8 mouse cellular contexts compared by ENCODE assay signal in genomic region chr1:71099945-71100515, GRCm38 (mm10). TPM values are rescaled to one million over a fixed set of nuclear protein-coding genes. Genes with fewer than 3 reads are reported as not detected.
A peak's percentile ranks its signal among the peaks of the same experiment; 100 is the strongest.
DNase-seq lines count a peak whose midpoint lies in the region; ATAC-seq lines count a peak whose summit lies in the region.

No protein-coding gene starts in this region.

- peak overlapping the region; percentile 22 for H3K4me2 ChIP-seq in limb, embryonic 12.5 days

- DNase-seq in limb, embryonic 10.5 days (ENCODE audit: low spot score), result no peak
- peak; percentile 16 for DNase-seq in c-Kit-negative CD71-positive TER-119-positive erythroid progenitor cells, embryonic 14.5 days (ENCODE audit: low read depth, low spot score)
- peak; percentile 71 for DNase-seq in induced T-regulatory cell, adult 2 months (ENCODE audit: low read depth)
- peak; percentile 17 to 64 for DNase-seq in spleen, postnatal 4 days (ENCODE audit: low spot score in 2 of 2)
- no peak for DNase-seq in gastrocnemius, postnatal 4 days (ENCODE audit: low spot score in 2 of 2)
- no peak for DNase-seq in cerebellum, postnatal 36 days
- DNase-seq in gastrocnemius, postnatal 14 days, result no peak

- H3K36me3 ChIP-seq in limb, embryonic 12.5 days, result peaks cover 3% of the 10 kb centered on the region; the same call in 1 of the 2 replicates
- peaks cover 14% of the 10 kb centered on the region for H3K36me3 ChIP-seq in limb, embryonic 10.5 days

- H3K9me3 ChIP-seq in limb, embryonic 12.5 days, result no peaks in the 10 kb centered on the region
- H3K9me3 ChIP-seq in limb, embryonic 10.5 days (replicated peaks), result no peaks in the 10 kb centered on the region

- H3K4me1 ChIP-seq in limb, embryonic 12.5 days (replicated peaks), result peaks cover 20% of the 10 kb centered on the region; the same call in 1 of the 2 replicates
- H3K4me1 ChIP-seq in limb, embryonic 10.5 days, result peaks cover 14% of the 10 kb centered on the region

- H3K27me3 ChIP-seq in limb, embryonic 12.5 days, result no peaks in the 10 kb centered on the region
- no peaks in the 10 kb centered on the region for H3K27me3 ChIP-seq in limb, embryonic 10.5 days (ENCODE audit: low read depth, poor library complexity, severe bottlenecking)

- H3K27ac ChIP-seq in limb, embryonic 12.5 days, result no peak overlapping the region
- no peak overlapping the region; the same call in 1 of the 2 replicates for H3K27ac ChIP-seq in limb, embryonic 10.5 days

- H3K9ac ChIP-seq in limb, embryonic 12.5 days (replicated peaks), result no peak overlapping the region

- intact Hi-C loops in gastrocnemius, postnatal 14 days (cut with DNase I; ENCODE audit: low total_unique reads), result no loop called here

- no peak for ATAC-seq in limb, embryonic 12.5 days (ENCODE audit: insufficient number of reproducible peaks, insufficient read depth, low FRiP score, low TSS enrichment, low read depth)

- no peak overlapping the region for H3K4me3 ChIP-seq in limb, embryonic 12.5 days (replicated peaks)
- no peak overlapping the region for H3K4me3 ChIP-seq in limb, embryonic 10.5 days

- WGBS in limb, embryonic 12.5 days, result 46% methylated on average over 3 of the region's 3 CpGs
- WGBS in limb, embryonic 10.5 days, result 54% methylated on average over 3 of the region's 3 CpGs

RNA-seq across cellular contexts. Expression of gene Bard1, which starts 2.9 kb away (rescaled TPM):
- 3.3 and 3.4 TPM in 2 replicates for polyA plus RNA-seq in limb, embryonic 12.5 days (2016; fragmentation: Nextera tagmentation; extraction: Ambion mirVana)
- 2.5 and 3.1 TPM in 2 replicates for polyA plus RNA-seq in limb, embryonic 10.5 days (2016; fragmentation: Nextera tagmentation; extraction: Ambion mirVana)
- total RNA-seq in gastrocnemius, postnatal 4 days (2021), result 1 to 10 TPM; 4.2 to 4.6 TPM
- total RNA-seq in gastrocnemius, postnatal 14 days (2021), result 1 to 10 TPM in 1 of 2 experiments, under 1 TPM in 1; 0.97 to 1.1 TPM

Comparison
In these comparisons a context has a peak if more than half of its experiments do, and no peak if none do; other contexts are left out.
1. DNase-seq: peak in c-Kit-negative CD71-positive TER-119-positive erythroid progenitor cells, embryonic 14.5 days (single experiment), induced T-regulatory cell, adult 2 months (single experiment) and spleen, postnatal 4 days (2 of 2); none in limb, embryonic 10.5 days (single experiment), gastrocnemius, postnatal 4 days (0 of 2), cerebellum, postnatal 36 days (0 of 2) and gastrocnemius, postnatal 14 days (single experiment).